Mouse (Mus musculus): ENCODE data around the gene Slc12a9. TPM values are rescaled to one million over a fixed set of nuclear protein-coding genes. Genes with fewer than 3 reads are reported as not detected.

Gene Slc12a9
- polyA plus RNA-seq, 1 experiment from 2014 or later: 11.6 TPM

- Histone ChIP-seq H3K4me2 (ENCODE audit: low read depth, low read length) (peak overlapping the region; percentile 65), H3K9me3 (ENCODE audit: control insufficient read depth, low read length) (no peaks in the 10 kb centered on the region), H3K27ac (ENCODE audit: low read length) (no peak overlapping the region), H3K27me3 (ENCODE audit: control insufficient read depth, insufficient read depth, low read depth, low read length) (no peaks in the 10 kb centered on the region), H3K9ac (ENCODE audit: low read length) (peak overlapping the region; percentile 99), H3K4me1 (replicated peaks; ENCODE audit: control insufficient read depth, insufficient read depth, low read length) (peaks cover 29% of the 10 kb centered on the region), H3K4me3 (ENCODE audit: low read length) (peak overlapping the region; percentile 83), H3K36me3 (ENCODE audit: control insufficient read depth, insufficient read depth, low read length) (peaks cover 43% of the 10 kb centered on the region)
- ATAC-seq (ENCODE audit: low read depth): no peak
- 50% methylated on average over 3 of the region's 3 CpGs for WGBS
These were observed 27.6 kb downstream of the Slc12a9 start for GRCm38 (mm10) chr5:137305822-137306221.

- Histone ChIP-seq H3K9ac (ENCODE audit: low read length) (peak overlapping the region; percentile 7; the same call in 1 of the 2 replicates), H3K4me3 (ENCODE audit: low read length) (peak overlapping the region; percentile 83; the same call in 1 of the 2 replicates), H3K27me3 (ENCODE audit: control insufficient read depth, insufficient read depth, low read depth, low read length) (no peaks in the 10 kb centered on the region), H3K27ac (ENCODE audit: low read length) (no peak overlapping the region), H3K36me3 (ENCODE audit: control insufficient read depth, insufficient read depth, low read length) (peaks cover 38% of the 10 kb centered on the region), H3K4me1 (replicated peaks; ENCODE audit: control insufficient read depth, insufficient read depth, low read length) (peaks cover 29% of the 10 kb centered on the region), H3K9me3 (ENCODE audit: control insufficient read depth, low read length) (no peaks in the 10 kb centered on the region), H3K4me2 (ENCODE audit: low read depth, low read length) (peak overlapping the region; percentile 65; the same call in 1 of the 2 replicates)
- ATAC-seq (ENCODE audit: low read depth): no peak
- WGBS: 54% methylated on average over 4 of the region's 4 CpGs
These were observed 28.6 kb downstream of the Slc12a9 start for GRCm38 (mm10) chr5:137304816-137305215.

- Histone ChIP-seq H3K4me3 (ENCODE audit: low read length) (no peak overlapping the region), H3K36me3 (ENCODE audit: control insufficient read depth, insufficient read depth, low read length) (peaks cover 38% of the 10 kb centered on the region), H3K27me3 (ENCODE audit: control insufficient read depth, insufficient read depth, low read depth, low read length) (no peaks in the 10 kb centered on the region), H3K4me1 (replicated peaks; ENCODE audit: control insufficient read depth, insufficient read depth, low read length) (peaks cover 29% of the 10 kb centered on the region), H3K27ac (ENCODE audit: low read length) (no peak overlapping the region), H3K9ac (ENCODE audit: low read length) (no peak overlapping the region), H3K9me3 (ENCODE audit: control insufficient read depth, low read length) (no peaks in the 10 kb centered on the region), H3K4me2 (ENCODE audit: low read depth, low read length) (no peak overlapping the region)
- ATAC-seq (ENCODE audit: low read depth): no peak
- 67% methylated on average over 3 of the region's 3 CpGs for WGBS
These were observed 29.2 kb downstream of the Slc12a9 start for GRCm38 (mm10) chr5:137304165-137304564.

GRCm38 (mm10) chr5:137303609-137304008, 29.8 kb downstream of the Slc12a9 start:
- 51% methylated on average over 4 of the region's 4 CpGs for WGBS
- H3K36me3 ChIP-seq (ENCODE audit: control insufficient read depth, insufficient read depth, low read length): peaks cover 38% of the 10 kb centered on the region
- no peaks in the 10 kb centered on the region for H3K9me3 ChIP-seq (ENCODE audit: control insufficient read depth, low read length)
- H3K9ac ChIP-seq (ENCODE audit: low read length): no peak overlapping the region
- H3K4me1 ChIP-seq (replicated peaks; ENCODE audit: control insufficient read depth, insufficient read depth, low read length): peaks cover 29% of the 10 kb centered on the region
- H3K27me3 ChIP-seq (ENCODE audit: control insufficient read depth, insufficient read depth, low read depth, low read length): no peaks in the 10 kb centered on the region
- no peak overlapping the region for H3K4me3 ChIP-seq (ENCODE audit: low read length)
- H3K27ac ChIP-seq (ENCODE audit: low read length): no peak overlapping the region
- no peak overlapping the region for H3K4me2 ChIP-seq (ENCODE audit: low read depth, low read length)
- ATAC-seq (ENCODE audit: low read depth): no peak

GRCm38 (mm10) chr5:137301253-137301652, 32.1 kb downstream of the Slc12a9 start:
- ATAC-seq (ENCODE audit: low read depth): peak; percentile 59
- 73% methylated on average over 21 of the region's 21 CpGs for WGBS
- H3K27me3 ChIP-seq (ENCODE audit: control insufficient read depth, insufficient read depth, low read depth, low read length): no peaks in the 10 kb centered on the region

GRCm38 (mm10) chr5:137299240-137299639, 34.2 kb downstream of the Slc12a9 start:
- Histone ChIP-seq H3K27ac (ENCODE audit: low read length) (no peak overlapping the region), H3K36me3 (ENCODE audit: control insufficient read depth, insufficient read depth, low read length) (peaks cover 69% of the 10 kb centered on the region), H3K4me2 (ENCODE audit: low read depth, low read length) (no peak overlapping the region), H3K4me3 (ENCODE audit: low read length) (no peak overlapping the region), H3K27me3 (ENCODE audit: control insufficient read depth, insufficient read depth, low read depth, low read length) (no peaks in the 10 kb centered on the region), H3K9me3 (ENCODE audit: control insufficient read depth, low read length) (no peaks in the 10 kb centered on the region), H3K9ac (ENCODE audit: low read length) (no peak overlapping the region), H3K4me1 (replicated peaks; ENCODE audit: control insufficient read depth, insufficient read depth, low read length) (peaks cover 14% of the 10 kb centered on the region; the same call in 1 of the 2 replicates)
- ATAC-seq (ENCODE audit: low read depth): no peak
- 83% methylated on average over 7 of the region's 7 CpGs for whole genome bisulfite sequencing

More at GRCm38 (mm10) chr5:137301253-137301652, 32.1 kb downstream of the Slc12a9 start:
- no peak overlapping the region for H3K9ac ChIP-seq (ENCODE audit: low read length)
- H3K4me2 ChIP-seq (ENCODE audit: low read depth, low read length): no peak overlapping the region
- H3K27ac ChIP-seq (ENCODE audit: low read length): no peak overlapping the region
- no peak overlapping the region for H3K4me3 ChIP-seq (ENCODE audit: low read length)
- peaks cover 23% of the 10 kb centered on the region for H3K4me1 ChIP-seq (replicated peaks; ENCODE audit: control insufficient read depth, insufficient read depth, low read length)
- H3K36me3 ChIP-seq (ENCODE audit: control insufficient read depth, insufficient read depth, low read length): peaks cover 58% of the 10 kb centered on the region
- H3K9me3 ChIP-seq (ENCODE audit: control insufficient read depth, low read length): no peaks in the 10 kb centered on the region

GRCm38 (mm10) chr5:137297126-137297525, 36.3 kb downstream of the Slc12a9 start:
- no peak overlapping the region for H3K9ac ChIP-seq (ENCODE audit: low read length)
- no peak for ATAC-seq (ENCODE audit: low read depth)
- peaks cover 57% of the 10 kb centered on the region for H3K36me3 ChIP-seq (ENCODE audit: control insufficient read depth, insufficient read depth, low read length)
- 89% methylated on average over 14 of the region's 14 CpGs for WGBS
- H3K4me3 ChIP-seq (ENCODE audit: low read length): no peak overlapping the region
- H3K4me1 ChIP-seq (replicated peaks; ENCODE audit: control insufficient read depth, insufficient read depth, low read length): peaks cover 15% of the 10 kb centered on the region
- H3K27me3 ChIP-seq (ENCODE audit: control insufficient read depth, insufficient read depth, low read depth, low read length): no peaks in the 10 kb centered on the region
- no peak overlapping the region for H3K27ac ChIP-seq (ENCODE audit: low read length)
- no peaks in the 10 kb centered on the region for H3K9me3 ChIP-seq (ENCODE audit: control insufficient read depth, low read length)
- no peak overlapping the region for H3K4me2 ChIP-seq (ENCODE audit: low read depth, low read length)

GRCm38 (mm10) chr5:137295712-137296111, 37.7 kb downstream of the Slc12a9 start:
- peaks cover 51% of the 10 kb centered on the region for H3K36me3 ChIP-seq (ENCODE audit: control insufficient read depth, insufficient read depth, low read length)
- H3K27ac ChIP-seq (ENCODE audit: low read length): no peak overlapping the region
- no peaks in the 10 kb centered on the region for H3K27me3 ChIP-seq (ENCODE audit: control insufficient read depth, insufficient read depth, low read depth, low read length)
- H3K9me3 ChIP-seq (ENCODE audit: control insufficient read depth, low read length): no peaks in the 10 kb centered on the region
- no peak for ATAC-seq (ENCODE audit: low read depth)
- H3K9ac ChIP-seq (ENCODE audit: low read length): no peak overlapping the region
- H3K4me3 ChIP-seq (ENCODE audit: low read length): no peak overlapping the region
- no peak overlapping the region for H3K4me2 ChIP-seq (ENCODE audit: low read depth, low read length)
- peaks cover 15% of the 10 kb centered on the region for H3K4me1 ChIP-seq (replicated peaks; ENCODE audit: control insufficient read depth, insufficient read depth, low read length)
- WGBS: 89% methylated on average over 15 of the region's 15 CpGs

- H3K4me3 ChIP-seq (ENCODE audit: low read length): peak overlapping the region; percentile 59; the same call in 1 of the 2 replicates
- no peak overlapping the region for H3K27ac ChIP-seq (ENCODE audit: low read length)
- peak overlapping the region; percentile 63 for H3K4me2 ChIP-seq (ENCODE audit: low read depth, low read length)
- peaks cover 3% of the 10 kb centered on the region; the same call in 1 of the 2 replicates for H3K27me3 ChIP-seq (ENCODE audit: control insufficient read depth, insufficient read depth, low read depth, low read length)
- H3K9ac ChIP-seq (ENCODE audit: low read length): peak overlapping the region; percentile 65
- H3K9me3 ChIP-seq (ENCODE audit: control insufficient read depth, low read length): no peaks in the 10 kb centered on the region
- ATAC-seq (ENCODE audit: low read depth): no peak
- 76% methylated on average over 9 of the region's 9 CpGs for WGBS
- H3K4me1 ChIP-seq (replicated peaks; ENCODE audit: control insufficient read depth, insufficient read depth, low read length): peaks cover 15% of the 10 kb centered on the region
- H3K36me3 ChIP-seq (ENCODE audit: control insufficient read depth, insufficient read depth, low read length): peaks cover 51% of the 10 kb centered on the region
These were observed 38.1 kb downstream of the Slc12a9 start for GRCm38 (mm10) chr5:137295296-137295695.

GRCm38 (mm10) chr5:137294744-137295093, 38.7 kb downstream of the Slc12a9 start:
- Histone ChIP-seq H3K9ac (ENCODE audit: low read length) (peak overlapping the region; percentile 65), H3K27me3 (ENCODE audit: control insufficient read depth, insufficient read depth, low read depth, low read length) (peaks cover 9% of the 10 kb centered on the region), H3K9me3 (ENCODE audit: control insufficient read depth, low read length) (no peaks in the 10 kb centered on the region), H3K27ac (ENCODE audit: low read length) (peak overlapping the region; percentile 62), H3K4me1 (replicated peaks; ENCODE audit: control insufficient read depth, insufficient read depth, low read length) (peaks cover 15% of the 10 kb centered on the region), H3K36me3 (ENCODE audit: control insufficient read depth, insufficient read depth, low read length) (peaks cover 45% of the 10 kb centered on the region), H3K4me3 (ENCODE audit: low read length) (peak overlapping the region; percentile 59), H3K4me2 (ENCODE audit: low read depth, low read length) (peak overlapping the region; percentile 63)
- 6% methylated on average over 18 of the region's 18 CpGs for WGBS
- ATAC-seq (ENCODE audit: low read depth): peak; percentile 41

Data from lung, embryonic 16.5 days (tissue).